17 mouse cellular contexts compared by ENCODE assay signal in genomic region chr10:39434758-39435448, GRCm38 (mm10).
DNase-seq lines count a peak whose midpoint lies in the region; ATAC-seq and TF ChIP-seq lines count a peak whose summit lies in the region.
"Had no signal": no experiment of that assay in that cellular context is flagged by ENCODE, and none has a peak within 500 bp of the region (broad histone marks: within the 10 kb centered on the region; RNA-seq: fewer than 3 reads in every experiment).

No protein-coding gene starts in this region.

- H3K36me3 ChIP-seq in hindbrain, embryonic 16.5 days (ENCODE audit: control insufficient read depth, insufficient read depth, low read length) = no peaks in the 10 kb centered on the region
- H3K36me3 ChIP-seq in hindbrain, embryonic 12.5 days = no peaks in the 10 kb centered on the region
- peaks cover 0 to 12% of the 10 kb centered on the region in 2 experiments for H3K36me3 ChIP-seq in CH12.LX (replicated peaks in 1 of 2; ENCODE audit: control insufficient read depth in 1 of 2, insufficient read depth in 1 of 2, low read length in 1 of 2)
- H3K36me3 ChIP-seq in heart, embryonic 11.5 days (ENCODE audit: control insufficient read depth, insufficient read depth, low read length) = no peaks in the 10 kb centered on the region
- H3K36me3 ChIP-seq: embryonic facial prominence, embryonic 13.5 days; heart, embryonic 12.5 days; liver, embryonic 12.5 days had no signal

- dilution Hi-C loops in CH12.LX (cut with MboI; ENCODE audit: extremely low pct_ligation_motif_present, extremely low pct_unique_long_range_greater_than_20kb, low sequenced_read_pairs) = no loop called here

- H3K27ac ChIP-seq in hindbrain, embryonic 16.5 days (ENCODE audit: low read depth, low read length) = no peak overlapping the region
- H3K27ac ChIP-seq in hindbrain, embryonic 12.5 days = no peak overlapping the region
- H3K27ac ChIP-seq in CH12.LX (ENCODE audit: insufficient read depth, low read depth) = no peak overlapping the region
- H3K27ac ChIP-seq in heart, embryonic 11.5 days (ENCODE audit: low read depth, low read length) = no peak overlapping the region
- H3K27ac ChIP-seq: embryonic facial prominence, embryonic 13.5 days; forebrain, embryonic 13.5 days; liver, embryonic 12.5 days had no signal

- peaks cover 29% of the 10 kb centered on the region for H3K4me1 ChIP-seq in hindbrain, embryonic 16.5 days (ENCODE audit: control insufficient read depth, insufficient read depth, low read depth, low read length)
- peaks cover 45% of the 10 kb centered on the region for H3K4me1 ChIP-seq in hindbrain, embryonic 12.5 days
- peaks cover 9 to 77% of the 10 kb centered on the region in 2 experiments for H3K4me1 ChIP-seq in CH12.LX (ENCODE audit: control insufficient read depth in 1 of 2, insufficient read depth in 2 of 2)
- H3K4me1 ChIP-seq in heart, embryonic 11.5 days (ENCODE audit: control insufficient read depth, insufficient read depth, low read length) = peaks cover 9% of the 10 kb centered on the region; the same call in 1 of the 2 replicates

- H3K9ac ChIP-seq in hindbrain, embryonic 16.5 days (ENCODE audit: low read depth, low read length) = peak overlapping the region; percentile 41
- H3K9ac ChIP-seq in hindbrain, embryonic 12.5 days = no peak overlapping the region
- H3K9ac ChIP-seq in CH12.LX (ENCODE audit: insufficient read depth, low read depth) = no peak overlapping the region
- H3K9ac ChIP-seq in heart, embryonic 11.5 days (ENCODE audit: low read depth, low read length) = no peak overlapping the region
- H3K9ac ChIP-seq: embryonic facial prominence, embryonic 13.5 days; forebrain, embryonic 13.5 days; heart, embryonic 12.5 days; liver, embryonic 12.5 days had no signal

- TF ChIP-seq POLR2A in CH12.LX (IDR thresholded peaks at IDR 0.05; ENCODE audit: low read depth, low read length) = no peak

- TF ChIP-seq EP300 in CH12.LX (IDR thresholded peaks at IDR 0.05; ENCODE audit: low read length) = no peak; the same call in 1 of the 2 replicates

- no peaks in the 10 kb centered on the region for H3K9me3 ChIP-seq in hindbrain, embryonic 16.5 days (ENCODE audit: control insufficient read depth, low read length)
- H3K9me3 ChIP-seq in hindbrain, embryonic 12.5 days (replicated peaks) = no peaks in the 10 kb centered on the region
- H3K9me3 ChIP-seq in CH12.LX (replicated peaks; ENCODE audit: low read length) = no peaks in the 10 kb centered on the region
- no peaks in the 10 kb centered on the region for H3K9me3 ChIP-seq in heart, embryonic 11.5 days (replicated peaks; ENCODE audit: control insufficient read depth, low read length)
- H3K9me3 ChIP-seq: embryonic facial prominence, embryonic 13.5 days; forebrain, embryonic 13.5 days; heart, embryonic 12.5 days; liver, embryonic 12.5 days had no signal

- no peaks in the 10 kb centered on the region for H3K27me3 ChIP-seq in hindbrain, embryonic 16.5 days (replicated peaks; ENCODE audit: control insufficient read depth, insufficient read depth, low read length)
- H3K27me3 ChIP-seq in hindbrain, embryonic 12.5 days = no peaks in the 10 kb centered on the region
- H3K27me3 ChIP-seq in CH12.LX (replicated peaks) = no peaks in the 10 kb centered on the region
- no peaks in the 10 kb centered on the region for H3K27me3 ChIP-seq in heart, embryonic 11.5 days (ENCODE audit: control insufficient read depth, insufficient read depth, low read length)
- H3K27me3 ChIP-seq: embryonic facial prominence, embryonic 13.5 days; forebrain, embryonic 13.5 days; heart, embryonic 12.5 days; liver, embryonic 12.5 days had no signal

- peak; percentile 47 for DNase-seq in CH12.LX (ENCODE audit: extremely low read depth)
- peak; percentile 43 for DNase-seq in fibroblast of lung, adult 2 months (ENCODE audit: low read depth)
- DNase-seq in cerebellum, adult 18-20 months = no peak
- DNase-seq in spleen, postnatal 36 days (ENCODE audit: low spot score in 2 of 2) = no peak
- DNase-seq: cerebellum, postnatal 36 days; left cerebral cortex, postnatal 4 days; right cerebral cortex, postnatal 4 days; thymus, postnatal 36 days had no signal

- H3K4me2 ChIP-seq in hindbrain, embryonic 16.5 days (ENCODE audit: low read length) = no peak overlapping the region
- H3K4me2 ChIP-seq in hindbrain, embryonic 12.5 days (replicated peaks) = no peak overlapping the region
- no peak overlapping the region; the same call in 1 of the 2 replicates for H3K4me2 ChIP-seq in CH12.LX (ENCODE audit: insufficient read depth, low read depth, poor library complexity, severe bottlenecking)
- H3K4me2 ChIP-seq in heart, embryonic 11.5 days = no peak overlapping the region
- H3K4me2 ChIP-seq: embryonic facial prominence, embryonic 13.5 days; forebrain, embryonic 13.5 days; heart, embryonic 12.5 days; liver, embryonic 12.5 days; midbrain, embryonic 11.5 days had no signal

- TF ChIP-seq RAD21 in CH12.LX (IDR thresholded peaks at IDR 0.05; ENCODE audit: low read depth, low read length) = no peak

- H3K79me2 ChIP-seq in CH12.LX (replicated peaks; ENCODE audit: control insufficient read depth, extremely low read depth, insufficient read depth, poor library complexity, severe bottlenecking) = no peaks in the 10 kb centered on the region

- H3K4me3 ChIP-seq in hindbrain, embryonic 16.5 days (ENCODE audit: low read length) = no peak overlapping the region
- no peak overlapping the region for H3K4me3 ChIP-seq in hindbrain, embryonic 12.5 days
- H3K4me3 ChIP-seq in CH12.LX (replicated peaks in 1 of 3; ENCODE audit: low read depth in 2 of 3, low read length in 2 of 3, poor library complexity in 1 of 3) = peak overlapping the region in 1 of 3 experiments; percentile 25
- H3K4me3 ChIP-seq in heart, embryonic 11.5 days (ENCODE audit: low read depth, low read length) = no peak overlapping the region
- H3K4me3 ChIP-seq: embryonic facial prominence, embryonic 13.5 days; forebrain, embryonic 13.5 days; heart, embryonic 12.5 days; liver, embryonic 12.5 days had no signal

- TF ChIP-seq CTCF in CH12.LX (conservative IDR thresholded peaks at IDR 0.05 in 1 of 2, IDR thresholded peaks at IDR 0.05 in 1 of 2; ENCODE audit: low read depth in 2 of 2, low read length in 2 of 2) = no peak

- 66% methylated on average over 8 of the region's 8 CpGs for WGBS in hindbrain, embryonic 16.5 days
- 74% methylated on average over 8 of the region's 8 CpGs for WGBS in hindbrain, embryonic 12.5 days
- 67% methylated on average over 8 of the region's 8 CpGs for WGBS in heart, embryonic 11.5 days (ENCODE audit: insufficient replicate concordance)

- no peak for ATAC-seq in hindbrain, embryonic 16.5 days
- no peak for ATAC-seq in hindbrain, embryonic 12.5 days (ENCODE audit: low FRiP score)
- ATAC-seq in monocyte, adult 5-6 weeks (replicated peaks; ENCODE audit: insufficient number of reproducible peaks, low FRiP score, low TSS enrichment, poor library complexity, severe bottlenecking) = peak; percentile 60
- ATAC-seq in heart, embryonic 11.5 days (replicated peaks; ENCODE audit: insufficient number of reproducible peaks, low FRiP score, low TSS enrichment) = no peak
- ATAC-seq: forebrain, embryonic 13.5 days; liver, embryonic 12.5 days had no signal

- in situ Hi-C loops in CH12.LX (cut with MboI; ENCODE audit: low pct_ligation_motif_present, low pct_unique_long_range_greater_than_20kb, low sequenced_read_pairs) = no loop called here

TF ChIP-seq in CH12.LX, 34 proteins besides CTCF, POLR2A, EP300 and RAD21:
- peak; percentile 39; the same call in 1 of the 2 replicates for TF ChIP-seq ETS1 (conservative IDR thresholded peaks at IDR 0.05; ENCODE audit: low read depth, low read length)
- TF ChIP-seq BHLHE40 (IDR thresholded peaks at IDR 0.05; ENCODE audit: low read depth, low read length) = peak; percentile 62
- no peak for TF ChIP-seq JUND (conservative IDR thresholded peaks at IDR 0.05; ENCODE audit: low read depth, low read length)
- peak; percentile 85 for TF ChIP-seq ZNF384 (IDR thresholded peaks at IDR 0.05; ENCODE audit: low read depth, low read length)
- TF ChIP-seq USF1 (IDR thresholded peaks at IDR 0.05; ENCODE audit: low read depth, low read length) = 0 out of 2 replicates have a peak, but pooled peaks have one; percentile 3
- TF ChIP-seq PAX5 (IDR thresholded peaks at IDR 0.05; ENCODE audit: low read length) = no peak
- 0 out of 2 replicates have a peak, but pooled peaks have one; percentile 33 for TF ChIP-seq MAZ (IDR thresholded peaks at IDR 0.05; ENCODE audit: low read depth, low read length)
- no peak for TF ChIP-seq CHD2 (IDR thresholded peaks at IDR 0.05; ENCODE audit: low read length)
TF ChIP-seq in CH12.LX: peak in this region for 5.

Comparison
In these comparisons a context has a peak if more than half of its experiments do, and no peak if none do; other contexts are left out.
1. DNase-seq: peak in CH12.LX (single experiment) and fibroblast of lung, adult 2 months (single experiment); none in cerebellum, adult 18-20 months (0 of 2) and spleen, postnatal 36 days (0 of 2).